Mouse (Mus musculus) limb, embryonic 10.5 days (tissue): Measurements from ENCODE around the gene Chst15. TPM values are rescaled to one million over a fixed set of nuclear protein-coding genes. Genes with fewer than 3 reads are reported as not detected.

Experiments
- DNase-seq: peaks from one replicate; pipeline ENCODE4 v3.0.0-alpha.2; 2017; ENCODE audit warnings: low spot score
- H3K27ac ChIP-seq: fragments of 300-500 bp; sonication (generic); 2 replicates; pipeline ENCODE4 v1.5.1; 2016; ENCODE audit warnings: mild to moderate bottlenecking
- H3K27me3 ChIP-seq: fragments of 300-500 bp; sonication (generic); 2 replicates; pipeline ENCODE4 v1.6.1; 2016; ENCODE audit warnings: low read depth, mild to moderate bottlenecking; ENCODE audit not compliant: poor library complexity, severe bottlenecking
- H3K36me3 ChIP-seq: fragments of 300-500 bp; sonication (generic); 2 replicates; pipeline ENCODE4 v1.6.1; 2016; ENCODE audit warnings: mild to moderate bottlenecking, moderate library complexity
- H3K4me1 ChIP-seq: fragments of 300-500 bp; sonication (generic); 2 replicates; pipeline ENCODE4 v1.6.1; 2016
- H3K4me3 ChIP-seq: fragments of 300-500 bp; sonication (generic); 2 replicates; pipeline ENCODE4 v1.5.1; 2016; ENCODE audit warnings: mild to moderate bottlenecking, moderate library complexity
- H3K9me3 ChIP-seq: fragments of 300-500 bp; sonication (generic); replicated peaks from 2 replicates; pipeline ENCODE4 v1.6.1; 2016; ENCODE audit warnings: mild to moderate bottlenecking
- WGBS: fragments of 180-500 bp; shearing (Covaris S2); methylation state at CpG from one replicate; pipeline ENCODE4 v1.1.7; 2016; 5-methylcytosine and 5-hydroxymethylcytosine counted together
- polyA plus RNA-seq: library from polyadenylated mRNA; unstranded; fragments of >200 nt; fragmentation: Nextera tagmentation; extraction: Ambion mirVana; gene quantifications from 2 replicates; pipeline ENCODE4 v1.2.1, GENCODE M21; 2016

The Chst15 gene
- polyA plus RNA-seq, 1 experiment from 2014 or later, result 9.6 TPM

DNA sequence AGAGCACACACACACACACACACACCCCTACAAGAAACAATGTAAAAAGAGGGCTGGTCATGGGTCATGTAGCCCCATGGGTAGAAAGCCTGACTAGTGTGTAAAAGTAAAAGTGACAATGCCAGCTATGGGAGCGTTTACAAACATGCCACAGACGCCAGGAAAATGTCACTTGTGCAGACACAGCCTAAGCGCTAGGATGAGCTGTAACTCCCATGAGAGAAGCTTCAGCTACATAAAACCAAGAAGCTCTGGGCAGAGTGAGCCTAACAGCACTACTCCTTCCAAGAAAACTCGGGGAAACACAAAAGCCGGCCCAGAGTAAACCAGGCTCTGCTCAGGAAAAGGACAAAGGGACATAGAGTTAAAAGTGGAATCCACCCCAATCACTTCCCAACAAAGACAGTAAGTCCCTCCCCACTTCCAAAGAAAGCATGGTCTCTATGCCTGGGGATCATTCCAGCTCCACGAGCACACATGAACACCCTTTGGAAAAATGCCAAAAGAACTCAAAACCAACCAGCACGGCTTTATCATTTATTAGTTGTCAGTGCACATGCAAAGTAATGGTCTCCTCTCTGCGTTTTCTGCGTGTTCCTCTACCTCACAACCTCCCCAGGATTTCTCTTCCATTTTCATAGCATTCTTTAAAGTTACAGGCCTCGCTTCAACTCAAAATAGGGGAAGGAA, 93.4 kb downstream of the Chst15 start:
- H3K36me3 ChIP-seq, result no peaks in the 10 kb centered on the region
- no peaks in the 10 kb centered on the region for H3K4me1 ChIP-seq
- 76% methylated on average over 10 of the region's 10 CpGs for WGBS
- H3K27ac ChIP-seq, result no peak overlapping the region
- H3K9me3 ChIP-seq, result no peaks in the 10 kb centered on the region
- H3K4me3 ChIP-seq, result no peak overlapping the region
- H3K27me3 ChIP-seq, result 0 out of 2 replicates have a peak, but pooled peaks cover 6% of the 10 kb centered on the region
- DNase-seq, result no peak

GRCm38 (mm10) chr7:132214031-132214430, 103.0 kb downstream of the Chst15 start:
- 78% methylated on average over 10 of the region's 10 CpGs for WGBS
- H3K36me3 ChIP-seq, result no peaks in the 10 kb centered on the region
- H3K27ac ChIP-seq, result no peak overlapping the region
- no peak overlapping the region for H3K4me3 ChIP-seq
- H3K4me1 ChIP-seq, result peaks cover 13% of the 10 kb centered on the region; the same call in 1 of the 2 replicates
- H3K27me3 ChIP-seq, result peaks cover 6% of the 10 kb centered on the region; the same call in 1 of the 2 replicates
- no peak for DNase-seq
- H3K9me3 ChIP-seq, result no peaks in the 10 kb centered on the region

- peaks cover 14% of the 10 kb centered on the region; the same call in 1 of the 2 replicates for H3K4me1 ChIP-seq
- H3K36me3 ChIP-seq, result no peaks in the 10 kb centered on the region
- 11% methylated on average over 8 of the region's 8 CpGs for WGBS
- H3K27me3 ChIP-seq, result peaks cover 6% of the 10 kb centered on the region; the same call in 1 of the 2 replicates
- no peak overlapping the region for H3K27ac ChIP-seq
- H3K4me3 ChIP-seq, result no peak overlapping the region
- no peaks in the 10 kb centered on the region for H3K9me3 ChIP-seq
- DNase-seq, result peak; percentile 90
These were observed 103.6 kb downstream of the Chst15 start for GRCm38 (mm10) chr7:132213460-132213859.

DNA sequence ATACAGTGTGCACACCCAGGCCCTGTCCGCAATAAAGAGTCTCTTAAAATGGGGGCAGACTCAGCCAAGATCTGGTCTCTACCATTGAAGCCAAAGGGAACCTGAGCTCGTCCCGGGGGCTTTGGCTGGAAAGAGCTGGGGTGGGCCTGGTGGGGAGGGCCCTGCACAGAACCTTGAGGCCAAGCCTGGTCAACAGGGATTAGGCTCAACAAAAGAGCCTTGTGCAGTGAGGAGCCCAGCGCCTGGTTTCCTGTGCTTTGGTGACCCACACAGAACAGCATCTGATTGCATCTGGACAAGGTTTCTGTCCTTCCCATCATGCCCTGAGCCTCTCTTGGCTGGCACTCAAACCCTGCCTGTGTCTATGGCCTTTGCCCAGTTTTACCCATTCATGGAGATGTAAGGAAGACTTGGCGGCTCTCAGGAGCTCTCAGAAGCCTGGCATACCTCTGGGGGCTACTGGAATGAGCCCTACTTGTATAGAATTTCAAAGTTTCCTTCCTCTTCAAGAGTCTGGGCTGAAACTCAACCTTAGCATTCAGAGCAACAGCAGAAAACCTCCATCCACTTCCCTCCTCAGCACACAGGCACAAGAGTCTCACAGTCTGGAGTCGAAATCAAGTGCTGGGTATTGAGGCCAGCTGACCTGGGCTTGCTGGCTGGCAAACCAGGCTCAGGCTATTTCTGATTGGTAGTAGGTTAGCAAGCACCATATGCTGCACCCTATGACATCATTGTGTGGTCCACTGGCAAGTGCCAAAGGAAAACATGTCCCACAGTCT, 104.9 kb downstream of the Chst15 start:
- Histone ChIP-seq H3K36me3 (no peaks in the 10 kb centered on the region), H3K4me1 (peaks cover 14% of the 10 kb centered on the region; the same call in 1 of the 2 replicates), H3K27ac (peak overlapping the region; percentile 19; the same call in 1 of the 2 replicates), H3K27me3 (peaks cover 6% of the 10 kb centered on the region; the same call in 1 of the 2 replicates), H3K4me3 (no peak overlapping the region), H3K9me3 (no peaks in the 10 kb centered on the region)
- WGBS, result 88% methylated on average over 6 of the region's 6 CpGs
- no peak for DNase-seq

GRCm38 (mm10) chr7:132210616-132211015, 106.4 kb downstream of the Chst15 start:
- no peak overlapping the region for H3K4me3 ChIP-seq
- H3K36me3 ChIP-seq, result no peaks in the 10 kb centered on the region
- peaks cover 6% of the 10 kb centered on the region; the same call in 1 of the 2 replicates for H3K27me3 ChIP-seq
- H3K9me3 ChIP-seq, result no peaks in the 10 kb centered on the region
- no peak overlapping the region; the same call in 1 of the 2 replicates for H3K27ac ChIP-seq
- WGBS, result 85% methylated on average over 5 of the region's 5 CpGs
- H3K4me1 ChIP-seq, result peaks cover 14% of the 10 kb centered on the region; the same call in 1 of the 2 replicates
- DNase-seq, result no peak

- Histone ChIP-seq H3K4me1 (peaks cover 24% of the 10 kb centered on the region), H3K27ac (0 out of 2 replicates have a peak overlapping the region, but pooled peaks have one; percentile 23), H3K4me3 (no peak overlapping the region), H3K36me3 (no peaks in the 10 kb centered on the region), H3K27me3 (no peaks in the 10 kb centered on the region; the same call in 1 of the 2 replicates), H3K9me3 (no peaks in the 10 kb centered on the region)
- WGBS, result 81% methylated on average over 9 of the region's 9 CpGs
- no peak for DNase-seq
These were observed 107.9 kb downstream of the Chst15 start for GRCm38 (mm10) chr7:132208946-132209651.

DNA sequence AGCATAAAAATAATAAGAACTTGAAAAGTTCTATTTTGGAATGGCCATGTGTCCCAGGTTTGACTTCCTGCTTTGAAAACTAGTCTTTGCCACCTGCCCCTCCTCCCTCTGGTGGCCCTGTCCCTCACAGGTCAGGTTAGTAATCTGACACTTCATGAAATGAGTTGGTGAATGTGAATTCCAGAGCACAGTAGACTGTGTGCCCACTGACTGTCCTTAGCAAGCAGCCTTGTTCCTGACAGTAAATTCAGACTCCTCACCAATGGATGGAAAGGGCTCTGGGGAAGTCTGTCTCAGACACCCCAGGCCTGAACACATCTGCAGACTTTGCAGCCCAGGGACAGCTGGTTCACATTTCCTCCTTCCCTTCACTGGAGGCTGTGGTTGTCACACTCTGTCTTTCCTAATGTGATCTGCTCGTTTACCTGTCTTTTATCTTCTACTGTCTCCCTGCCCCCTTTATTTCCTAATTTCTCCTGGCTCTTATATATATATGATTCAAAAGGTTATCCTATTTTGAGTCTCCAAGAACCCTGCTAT, 112.9 kb downstream of the Chst15 start:
- 6% methylated on average over 1 of the region's 1 CpGs for WGBS
- H3K4me3 ChIP-seq, result no peak overlapping the region
- no peaks in the 10 kb centered on the region for H3K36me3 ChIP-seq
- H3K9me3 ChIP-seq, result no peaks in the 10 kb centered on the region
- peak; percentile 53 for DNase-seq
- peaks cover 9% of the 10 kb centered on the region; the same call in 1 of the 2 replicates for H3K27me3 ChIP-seq
- H3K27ac ChIP-seq, result peak overlapping the region; percentile 77
- H3K4me1 ChIP-seq, result peaks cover 40% of the 10 kb centered on the region

DNA sequence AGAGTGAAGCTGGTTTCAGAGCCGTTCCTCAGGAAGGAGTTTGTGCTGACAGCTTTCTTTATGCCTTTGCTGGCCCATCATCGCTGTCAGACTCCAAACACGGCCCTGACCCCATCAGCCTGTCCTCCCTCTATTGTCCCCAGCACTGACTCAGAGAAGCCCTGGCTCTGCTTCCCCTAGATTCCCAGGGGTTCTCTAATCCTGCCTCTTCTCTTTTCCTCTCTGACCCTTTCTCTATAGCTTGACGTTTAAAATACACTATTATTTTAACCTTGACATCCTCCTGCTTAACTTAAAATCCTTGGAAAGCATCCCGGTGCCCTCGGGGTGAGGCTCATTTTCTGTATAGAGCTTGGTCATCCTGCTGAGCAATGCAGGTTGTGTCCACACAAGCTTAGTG, 117.3 kb downstream of the Chst15 start:
- Histone ChIP-seq H3K4me3 (no peak overlapping the region), H3K36me3 (no peaks in the 10 kb centered on the region), H3K27me3 (peaks cover 9% of the 10 kb centered on the region; the same call in 1 of the 2 replicates), H3K4me1 (peaks cover 64% of the 10 kb centered on the region), H3K9me3 (no peaks in the 10 kb centered on the region), H3K27ac (no peak overlapping the region)
- no peak for DNase-seq
- 59% methylated on average over 6 of the region's 6 CpGs for WGBS

DNA sequence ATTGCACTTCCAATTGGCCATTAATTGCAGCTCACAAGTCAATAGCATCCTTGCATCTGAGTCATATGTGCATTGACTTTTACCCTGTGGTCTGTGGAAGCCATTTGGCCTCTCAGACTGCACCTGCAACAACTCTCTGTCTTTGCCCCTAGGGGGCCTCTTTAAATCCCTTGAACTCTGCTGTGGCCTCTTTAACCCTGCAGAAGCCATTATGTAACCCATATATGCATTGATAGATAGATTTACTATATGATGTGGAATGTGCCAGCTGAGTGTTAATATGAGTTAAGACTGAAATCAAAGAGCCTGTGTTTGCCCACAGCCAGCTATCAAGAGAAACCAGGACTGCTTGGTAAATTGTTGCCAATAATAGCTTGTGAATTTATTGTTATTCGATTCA, 118.2 kb downstream of the Chst15 start:
- peaks cover 9% of the 10 kb centered on the region; the same call in 1 of the 2 replicates for H3K27me3 ChIP-seq
- no peak overlapping the region for H3K27ac ChIP-seq
- no peak overlapping the region for H3K4me3 ChIP-seq
- H3K9me3 ChIP-seq, result no peaks in the 10 kb centered on the region
- no peaks in the 10 kb centered on the region for H3K36me3 ChIP-seq
- peaks cover 55% of the 10 kb centered on the region for H3K4me1 ChIP-seq
- DNase-seq, result no peak
- 85% methylated on average over 1 of the region's 1 CpGs for WGBS

GRCm38 (mm10) chr7:132197817-132198475, 119.1 kb downstream of the Chst15 start:
- peaks cover 46% of the 10 kb centered on the region for H3K4me1 ChIP-seq
- H3K27ac ChIP-seq, result no peak overlapping the region
- 39% methylated on average over 7 of the region's 7 CpGs for WGBS
- H3K27me3 ChIP-seq, result peaks cover 9% of the 10 kb centered on the region; the same call in 1 of the 2 replicates
- DNase-seq, result no peak
- no peaks in the 10 kb centered on the region for H3K9me3 ChIP-seq
- no peaks in the 10 kb centered on the region for H3K36me3 ChIP-seq
- no peak overlapping the region for H3K4me3 ChIP-seq

DNA sequence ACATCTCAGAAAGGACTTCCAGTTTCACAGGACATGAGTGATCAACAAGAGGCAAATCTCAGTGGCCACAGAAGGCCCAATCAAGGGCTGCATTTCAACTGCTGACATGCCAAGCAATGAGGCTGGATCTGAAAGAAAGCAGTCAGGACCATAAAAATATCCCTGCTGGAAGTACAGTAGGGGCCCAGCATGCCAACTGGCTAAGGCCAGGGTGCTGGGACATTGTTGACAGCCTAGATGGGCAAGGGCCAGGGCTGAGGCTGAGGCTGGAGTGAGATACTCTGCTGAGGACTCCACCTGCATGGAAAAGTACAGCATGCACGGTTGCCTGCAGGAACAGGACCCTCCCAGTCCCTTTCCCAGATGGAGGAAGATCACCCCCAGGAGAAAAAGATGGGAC, 120.4 kb downstream of the Chst15 start:
- Histone ChIP-seq H3K36me3 (no peaks in the 10 kb centered on the region), H3K9me3 (no peaks in the 10 kb centered on the region), H3K4me1 (peaks cover 44% of the 10 kb centered on the region), H3K4me3 (no peak overlapping the region), H3K27ac (no peak overlapping the region), H3K27me3 (peaks cover 4% of the 10 kb centered on the region; the same call in 1 of the 2 replicates)
- 87% methylated on average over 1 of the region's 1 CpGs for WGBS
- DNase-seq, result no peak

GRCm38 (mm10) chr7:132193606-132194005, 123.4 kb downstream of the Chst15 start:
- Histone ChIP-seq H3K4me1 (peaks cover 25% of the 10 kb centered on the region), H3K36me3 (no peaks in the 10 kb centered on the region), H3K4me3 (no peak overlapping the region), H3K9me3 (no peaks in the 10 kb centered on the region), H3K27me3 (no peaks in the 10 kb centered on the region), H3K27ac (no peak overlapping the region)
- no peak for DNase-seq
- 100% methylated on average over 2 of the region's 2 CpGs for WGBS
